26 mouse cellular contexts compared by ENCODE assay signal in genomic region chr15:20696229-20696628, GRCm38 (mm10). TPM values are rescaled to one million over a fixed set of nuclear protein-coding genes. Genes with fewer than 3 reads are reported as not detected.
DNase-seq lines count a peak whose midpoint lies in the region; ATAC-seq and TF ChIP-seq lines count a peak whose summit lies in the region.
"Had no signal": no experiment of that assay in that cellular context is flagged by ENCODE, and none has a peak within 500 bp of the region (broad histone marks: within the 10 kb centered on the region; RNA-seq: fewer than 3 reads in every experiment).

No protein-coding gene starts in this region.

- no peaks in the 10 kb centered on the region for H3K27me3 ChIP-seq in CH12.LX (replicated peaks)
- no peaks in the 10 kb centered on the region for H3K27me3 ChIP-seq in kidney, embryonic 15.5 days
- H3K27me3 ChIP-seq: embryonic facial prominence, embryonic 13.5 days; embryonic facial prominence, embryonic 15.5 days; forebrain, embryonic 12.5 days had no signal

- H3K4me2 ChIP-seq in CH12.LX (ENCODE audit: insufficient read depth, low read depth, poor library complexity, severe bottlenecking) = no peak overlapping the region
- H3K4me2 ChIP-seq in kidney, embryonic 15.5 days = no peak overlapping the region
- H3K4me2 ChIP-seq: embryonic facial prominence, embryonic 13.5 days; embryonic facial prominence, embryonic 15.5 days; forebrain, embryonic 12.5 days had no signal

- H3K4me3 ChIP-seq in CH12.LX (replicated peaks in 1 of 3; ENCODE audit: low read depth in 2 of 3, low read length in 2 of 3, poor library complexity in 1 of 3) (no peak overlapping the region), ES-E14 (ENCODE audit: insufficient read depth in 1 of 2, low read depth in 1 of 2, low read length in 2 of 2, poor library complexity in 1 of 2, severe bottlenecking in 1 of 2) (no peak overlapping the region)
- no peak overlapping the region for H3K4me3 ChIP-seq in kidney, embryonic 15.5 days (replicated peaks)
- H3K4me3 ChIP-seq: embryonic facial prominence, embryonic 13.5 days; embryonic facial prominence, embryonic 15.5 days; erythroblast, embryonic 14.5 days; forebrain, embryonic 10.5 days; forebrain, embryonic 12.5 days had no signal

- no peak for TF ChIP-seq CTCF in CH12.LX (conservative IDR thresholded peaks at IDR 0.05 in 1 of 2, IDR thresholded peaks at IDR 0.05 in 1 of 2; ENCODE audit: low read depth in 2 of 2, low read length in 2 of 2)

- no peak for TF ChIP-seq RAD21 in CH12.LX (IDR thresholded peaks at IDR 0.05; ENCODE audit: low read depth, low read length)

- WGBS in kidney, embryonic 15.5 days = 80% methylated on average over 5 of the region's 5 CpGs

- dilution Hi-C loops in CH12.LX (cut with MboI; ENCODE audit: extremely low pct_ligation_motif_present, extremely low pct_unique_long_range_greater_than_20kb, low sequenced_read_pairs) = no loop called here

- no peaks in the 10 kb centered on the region for H3K36me3 ChIP-seq in CH12.LX (replicated peaks in 1 of 2; ENCODE audit: control insufficient read depth in 1 of 2, insufficient read depth in 1 of 2, low read length in 1 of 2)
- H3K36me3 ChIP-seq in ES-E14 (ENCODE audit: control insufficient read depth, insufficient read depth, low read length, poor library complexity, severe bottlenecking) = no peaks in the 10 kb centered on the region
- no peaks in the 10 kb centered on the region for H3K36me3 ChIP-seq in kidney, embryonic 15.5 days
- H3K36me3 ChIP-seq: embryonic facial prominence, embryonic 13.5 days; embryonic facial prominence, embryonic 15.5 days; forebrain, embryonic 10.5 days; forebrain, embryonic 12.5 days; G1E had no signal

- in situ Hi-C loops in CH12.LX (cut with MboI; ENCODE audit: low pct_ligation_motif_present, low pct_unique_long_range_greater_than_20kb, low sequenced_read_pairs) = no loop called here
- in situ Hi-C loops in ES-E14 (cut with MboI; ENCODE audit: low sequenced_read_pairs in 2 of 2, unreplicated experiment in 2 of 2) = no loop called here

- no peak for TF ChIP-seq POLR2A in CH12.LX (IDR thresholded peaks at IDR 0.05; ENCODE audit: low read depth, low read length)

- DNase-seq in CH12.LX (ENCODE audit: extremely low read depth) (no peak), ES-E14 (ENCODE audit: low read depth, low spot score) (no peak)
- peak; percentile 1 for DNase-seq in mesoderm, embryonic 11.5 days (ENCODE audit: low read depth, low spot score)
- DNase-seq in B cell, adult 2 months = no peak
- DNase-seq: adrenal gland, adult 2 months; adrenal gland, postnatal 10 days; adrenal gland, postnatal 25 days; cerebellum, adult 11 months; cerebellum, adult 18-20 months; cerebellum, adult 8-10 months; cerebellum, adult 9-11 months; cerebellum, postnatal 14 days; cerebellum, postnatal 36 days; embryo, embryonic 11 days had no signal

- ATAC-seq in kidney, embryonic 15.5 days (replicated peaks; ENCODE audit: low FRiP score) = no peak
- ATAC-seq: CD4-positive, CD25-positive, alpha-beta regulatory T cell, adult 4 months; forebrain, embryonic 14.5 days; forebrain, embryonic 16.5 days had no signal

- H3K27ac ChIP-seq in CH12.LX (ENCODE audit: insufficient read depth, low read depth) (no peak overlapping the region), ES-E14 (ENCODE audit: insufficient read depth, low read depth, low read length, poor library complexity, severe bottlenecking) (no peak overlapping the region)
- H3K27ac ChIP-seq in kidney, embryonic 15.5 days = no peak overlapping the region
- H3K27ac ChIP-seq: embryonic facial prominence, embryonic 13.5 days; embryonic facial prominence, embryonic 15.5 days; forebrain, embryonic 10.5 days; forebrain, embryonic 12.5 days had no signal

- H3K9me3 ChIP-seq in CH12.LX (replicated peaks; ENCODE audit: low read length) = peaks cover 18% of the 10 kb centered on the region
- H3K9me3 ChIP-seq in ES-E14 (ENCODE audit: control insufficient read depth, insufficient read depth, low read depth, low read length) = no peaks in the 10 kb centered on the region
- H3K9me3 ChIP-seq in kidney, embryonic 15.5 days (replicated peaks) = no peaks in the 10 kb centered on the region
- H3K9me3 ChIP-seq: embryonic facial prominence, embryonic 13.5 days; embryonic facial prominence, embryonic 15.5 days; forebrain, embryonic 10.5 days; forebrain, embryonic 12.5 days; G1E had no signal

- no peak for TF ChIP-seq EP300 in CH12.LX (IDR thresholded peaks at IDR 0.05; ENCODE audit: low read length)

- H3K4me1 ChIP-seq in CH12.LX (ENCODE audit: control insufficient read depth in 1 of 2, insufficient read depth in 2 of 2) (no peaks in the 10 kb centered on the region), ES-E14 (ENCODE audit: control insufficient read depth in 2 of 2, insufficient read depth in 2 of 2, low read length in 2 of 2, poor library complexity in 1 of 2) (no peaks in the 10 kb centered on the region)
- no peaks in the 10 kb centered on the region for H3K4me1 ChIP-seq in kidney, embryonic 15.5 days
- H3K4me1 ChIP-seq: embryonic facial prominence, embryonic 13.5 days; embryonic facial prominence, embryonic 15.5 days; forebrain, embryonic 10.5 days; forebrain, embryonic 12.5 days had no signal

- no peak overlapping the region for H3K9ac ChIP-seq in CH12.LX (ENCODE audit: insufficient read depth, low read depth)
- H3K9ac ChIP-seq in ES-E14 (ENCODE audit: insufficient read depth, low read depth, low read length, poor library complexity, severe bottlenecking) = no peak overlapping the region
- H3K9ac ChIP-seq in kidney, embryonic 15.5 days = no peak overlapping the region
- H3K9ac ChIP-seq: embryonic facial prominence, embryonic 13.5 days; embryonic facial prominence, embryonic 15.5 days; forebrain, embryonic 12.5 days had no signal

- no peaks in the 10 kb centered on the region for H3K79me2 ChIP-seq in CH12.LX (replicated peaks; ENCODE audit: control insufficient read depth, extremely low read depth, insufficient read depth, poor library complexity, severe bottlenecking)

TF ChIP-seq in CH12.LX, 34 proteins besides CTCF, POLR2A, EP300 and RAD21:
- TF ChIP-seq MAFK (IDR thresholded peaks at IDR 0.05; ENCODE audit: insufficient replicate concordance, low read length) (peak; percentile 89), POLR2AphosphoS2 (IDR thresholded peaks at IDR 0.05; ENCODE audit: low read depth, low read length) (no peak)

TF ChIP-seq in ES-E14, 5 proteins besides CTCF, POLR2A, EP300 and RAD21:
- no peak for TF ChIP-seq HCFC1 (IDR thresholded peaks at IDR 0.05; ENCODE audit: borderline replicate concordance, insufficient read depth, low read length)
- TF ChIP-seq MAFK (IDR thresholded peaks at IDR 0.05; ENCODE audit: insufficient read depth, low read depth, low read length) = peak; percentile 91

RNA-seq across cellular contexts. Expression of gene Acot10, which starts 29.7 kb away (rescaled TPM):
- total RNA-seq in CH12.LX (2012; rRNA removed) (0.21 TPM in 2 replicates), CH12.LX (2014; rRNA removed) (1.4 and 2.9 TPM in 2 replicates), ES-E14 (2012; rRNA removed) (0.26 and 0.40 TPM in 2 replicates)
- 0.31 TPM in 1 of 2 replicates, not detected in the other for polyA plus RNA-seq in CH12.LX (2012; ENCODE audit: insufficient read length, low read depth)
- 0.14 TPM in 1 of 2 replicates, not detected in the other for polyA plus RNA-seq in kidney, embryonic 15.5 days (2015; fragmentation: Nextera tagmentation; extraction: Ambion mirVana)
- total RNA-seq: adrenal gland, postnatal 25 days had no signal
- polyA plus RNA-seq: adrenal gland, adult 2 months; brain, embryonic 14.5 days; embryonic facial prominence, embryonic 11.5 days; erythroblast, embryonic 14.5 days; forebrain, embryonic 10.5 days; forebrain, embryonic 12.5 days; forebrain, embryonic 16.5 days; G1E had no signal
